Mouse (Mus musculus) CH12.LX (cell line): ENCODE results near the gene Zg16. TPM values are rescaled to one million over a fixed set of nuclear protein-coding genes. Genes with fewer than 3 reads are reported as not detected.

Experiments
- DNase-seq: peaks from one replicate; pipeline ENCODE4 v3.0.0-alpha.2; 2013; ENCODE audit errors: extremely low read depth
- H3K27ac ChIP-seq: 2 replicates; pipeline ENCODE4 v1.5.1; 2012; ENCODE audit warnings: low read depth, mild to moderate bottlenecking, control low read depth, moderate library complexity; ENCODE audit not compliant: insufficient read depth
- H3K27me3 ChIP-seq: replicated peaks from 2 replicates; pipeline ENCODE3; 2012; ENCODE audit warnings: inconsistent platforms
- H3K36me3 ChIP-seq, 2 experiments: replicated peaks in 1 of 2; 2 replicates each; pipeline versions ENCODE3 to v1.6.1; 2012; ENCODE audit warnings: inconsistent platforms in 1 of 2, low read length in 1 of 2, mild to moderate bottlenecking in 1 of 2, mixed read lengths in 1 of 2, moderate library complexity in 1 of 2; ENCODE audit not compliant: control insufficient read depth in 1 of 2, insufficient read depth in 1 of 2
- H3K4me1 ChIP-seq, 2 experiments: 2 replicates each; pipeline ENCODE4 v1.6.1; 2012; ENCODE audit warnings: inconsistent platforms in 1 of 2, moderate library complexity in 1 of 2; ENCODE audit not compliant: insufficient read depth in 2 of 2, control insufficient read depth in 1 of 2
- H3K4me2 ChIP-seq: 2 replicates; pipeline ENCODE4 v1.6.1; 2012; ENCODE audit warnings: low read depth, mild to moderate bottlenecking, control low read depth; ENCODE audit not compliant: poor library complexity, insufficient read depth, severe bottlenecking
- H3K4me3 ChIP-seq, 3 experiments: fragments of 150-350 bp in 1 of 3; sonication (generic) in 1 of 3; replicated peaks in 1 of 3; 2 replicates each; pipeline versions ENCODE3 to v1.5.1; 2011 to 2012; ENCODE audit warnings: low read depth in 2 of 3, low read length in 2 of 3, mild to moderate bottlenecking in 2 of 3, moderate library complexity in 2 of 3, control low read depth in 1 of 3, improper control_type of control experiment in 1 of 3, inconsistent platforms in 1 of 3, mixed read lengths in 1 of 3; ENCODE audit not compliant: poor library complexity in 1 of 3
- H3K79me2 ChIP-seq: replicated peaks from 2 replicates; pipeline ENCODE4 v1.6.1; 2012; ENCODE audit warnings: mild to moderate bottlenecking, moderate library complexity; ENCODE audit not compliant: control insufficient read depth, poor library complexity, insufficient read depth, severe bottlenecking; ENCODE audit errors: extremely low read depth
- H3K9ac ChIP-seq: 2 replicates; pipeline ENCODE4 v1.6.1; 2012; ENCODE audit warnings: low read depth, mild to moderate bottlenecking, control low read depth, moderate library complexity; ENCODE audit not compliant: insufficient read depth
- H3K9me3 ChIP-seq: replicated peaks from 2 replicates; pipeline ENCODE3; 2012; ENCODE audit warnings: low read length, inconsistent platforms, mixed read lengths
- BHLHE40 ChIP-seq: IDR thresholded peaks from 2 replicates; pipeline ENCODE4 v1.6.1; 2011; ENCODE audit warnings: mild to moderate bottlenecking, low read depth, low read length, improper control_type of control experiment
- CHD1 ChIP-seq: IDR thresholded peaks from 2 replicates; pipeline ENCODE4 v1.6.1; 2012; ENCODE audit warnings: low read depth, low read length, improper control_type of control experiment, inconsistent platforms
- CHD2 ChIP-seq: IDR thresholded peaks from 2 replicates; pipeline ENCODE4 v1.6.1; 2011; ENCODE audit warnings: low read length, improper control_type of control experiment
- CTCF ChIP-seq, 2 experiments: IDR thresholded peaks in 1 of 2; conservative IDR thresholded peaks in 1 of 2; 2 replicates each; pipeline ENCODE4 v1.5.1; 2011 to 2012; ENCODE audit warnings: low read depth in 2 of 2, low read length in 2 of 2, improper control_type of control experiment in 1 of 2, inconsistent platforms in 1 of 2, mild to moderate bottlenecking in 1 of 2, moderate library complexity in 1 of 2
- EP300 ChIP-seq: IDR thresholded peaks from 2 replicates; pipeline ENCODE4 v1.6.1; 2011; ENCODE audit warnings: low read length, improper control_type of control experiment
- ETS1 ChIP-seq: conservative IDR thresholded peaks from 2 replicates; pipeline ENCODE4 v1.6.1; 2012; ENCODE audit warnings: low read depth, mild to moderate bottlenecking, inconsistent platforms, low read length, improper control_type of control experiment, moderate library complexity
- GABPA ChIP-seq: IDR thresholded peaks from 2 replicates; pipeline ENCODE4 v1.6.1; 2012; ENCODE audit warnings: low read depth, low read length, improper control_type of control experiment, inconsistent platforms; ENCODE audit not compliant: insufficient replicate concordance
- IRF4 ChIP-seq: IDR thresholded peaks from 2 replicates; pipeline ENCODE4 v1.6.1; 2014; ENCODE audit warnings: low read depth, mild to moderate bottlenecking, inconsistent platforms, low read length, improper control_type of control experiment
- JUND ChIP-seq: conservative IDR thresholded peaks from 2 replicates; pipeline ENCODE4 v1.6.1; 2011; ENCODE audit warnings: low read depth, low read length, improper control_type of control experiment
- KAT2A ChIP-seq: IDR thresholded peaks from 2 replicates; pipeline ENCODE4 v1.6.1; 2012; ENCODE audit warnings: low read length, improper control_type of control experiment, inconsistent platforms; ENCODE audit not compliant: insufficient replicate concordance
- MAX ChIP-seq: IDR thresholded peaks from 2 replicates; pipeline ENCODE4 v1.6.1; 2011; ENCODE audit warnings: low read length, improper control_type of control experiment
- MAZ ChIP-seq: IDR thresholded peaks from 2 replicates; pipeline ENCODE4 v1.6.1; 2012; ENCODE audit warnings: low read depth, mild to moderate bottlenecking, inconsistent platforms, low read length, improper control_type of control experiment, moderate library complexity
- MEF2A ChIP-seq: IDR thresholded peaks from 2 replicates; pipeline ENCODE4 v1.6.1; 2014; ENCODE audit warnings: low read depth, mild to moderate bottlenecking, inconsistent platforms, low read length, improper control_type of control experiment, borderline replicate concordance
- MYC ChIP-seq: IDR thresholded peaks from 2 replicates; pipeline ENCODE4 v1.6.1; 2011; ENCODE audit warnings: low read depth, mild to moderate bottlenecking, improper control_type of control experiment, low read length
- SMC3 ChIP-seq: IDR thresholded peaks from 2 replicates; pipeline ENCODE4 v1.6.1; 2011; ENCODE audit warnings: low read depth, low read length, improper control_type of control experiment
- TBP ChIP-seq: conservative IDR thresholded peaks from 2 replicates; pipeline ENCODE4 v1.6.1; 2011; ENCODE audit warnings: low read depth, low read length, improper control_type of control experiment
- USF2 ChIP-seq: conservative IDR thresholded peaks from 2 replicates; pipeline ENCODE4 v1.6.1; 2011; ENCODE audit warnings: low read depth, low read length, improper control_type of control experiment
- ZMIZ1 ChIP-seq: IDR thresholded peaks from 2 replicates; pipeline ENCODE4 v1.6.1; 2012; ENCODE audit warnings: low read depth, mild to moderate bottlenecking, inconsistent platforms, low read length, improper control_type of control experiment
- ZNF384 ChIP-seq: IDR thresholded peaks from 2 replicates; pipeline ENCODE4 v1.6.1; 2012; ENCODE audit warnings: low read depth, low read length, improper control_type of control experiment, inconsistent platforms
- dilution Hi-C: fragments of 300-500 bp; cut with MboI; formaldehyde crosslinking; loops from 2 replicates; pipeline ENCODE4 v1.14.3; 2020; ENCODE audit warnings: low sequenced_read_pairs; ENCODE audit not compliant: extremely low pct_unique_long_range_greater_than_20kb, extremely low pct_ligation_motif_present
- in situ Hi-C: fragments of 300-500 bp; cut with MboI; formaldehyde crosslinking; loops from 3 replicates; pipeline ENCODE4 v1.14.3; 2019; ENCODE audit warnings: low sequenced_read_pairs, low pct_ligation_motif_present, low pct_unique_long_range_greater_than_20kb, mixed read lengths
- polyA plus RNA-seq: library from polyadenylated mRNA; unstranded; fragments of >175 nt; gene quantifications from 2 replicates; pipeline ENCODE4 v1.2.1, GENCODE M21; 2012; ENCODE audit warnings: low read depth; ENCODE audit not compliant: insufficient read length
- total RNA-seq, 2 experiments: library from RNA; depleted of rRNA; stranded (reverse); fragments of 300-350 nt in 1 of 2; fragments of >200 nt in 1 of 2; gene quantifications; 2 replicates each; pipeline ENCODE4 v1.2.3; 2012 to 2014

Zg16 gene
- total and polyA plus RNA-seq, 3 experiments, result not detected

DNA sequence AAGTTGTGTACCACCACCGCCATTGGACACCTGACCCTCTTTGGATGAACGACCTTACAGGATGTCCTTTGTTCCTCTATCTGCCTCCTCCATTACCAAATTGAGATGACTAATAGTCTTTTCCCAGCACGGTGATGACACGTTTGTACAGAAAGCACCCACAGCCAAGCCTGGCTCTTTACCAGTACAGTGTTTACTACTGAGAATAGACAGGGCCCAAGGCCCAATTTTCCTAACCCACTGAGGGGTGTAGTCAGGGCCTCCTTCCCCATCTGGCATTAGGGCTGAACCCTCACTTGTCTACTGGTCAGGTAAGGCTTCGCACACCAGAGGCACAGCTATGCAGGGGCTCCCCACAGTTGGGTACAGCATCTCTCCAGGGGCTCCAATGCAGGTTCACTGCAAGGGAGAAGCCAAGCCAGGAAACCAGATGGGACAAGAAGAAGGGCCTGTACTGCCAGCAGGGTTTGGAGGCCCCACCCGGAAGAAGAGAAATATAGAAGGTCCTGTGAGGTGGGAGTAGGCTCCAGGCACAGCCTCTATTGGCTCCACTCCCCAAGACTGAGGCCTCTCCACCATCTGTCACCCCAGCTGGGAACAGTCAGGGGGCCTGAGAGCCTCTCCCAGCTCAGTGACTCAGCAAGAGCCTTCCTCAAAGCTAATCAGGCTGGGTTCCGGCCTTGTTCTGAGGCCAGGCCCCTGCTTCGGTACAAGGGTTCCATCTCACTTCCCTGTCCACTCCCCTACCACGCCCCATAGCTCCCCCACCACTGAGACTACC lies 78.7 kb downstream of the Zg16 start (continued):
- TF ChIP-seq GABPA, result no peak
- TF ChIP-seq TBP, result 0 out of 2 replicates have a peak, but pooled peaks have one; percentile 8
- TF ChIP-seq CHD2, result 0 out of 2 replicates have a peak, but pooled peaks have one; percentile 22
- no peak for TF ChIP-seq CHD1
- no peak for TF ChIP-seq JUND
- TF ChIP-seq MEF2A, result peak; percentile 31; the same call in 1 of the 2 replicates
- no peak for TF ChIP-seq ZMIZ1
- no peak for TF ChIP-seq USF2
- TF ChIP-seq MAX, result peak; percentile 73; the same call in 1 of the 2 replicates
- no peak for TF ChIP-seq SMC3
- TF ChIP-seq BHLHE40, result peak; percentile 10; the same call in 1 of the 2 replicates
- TF ChIP-seq CTCF (conservative IDR thresholded peaks at IDR 0.05 in 1 of 2, IDR thresholded peaks at IDR 0.05 in 1 of 2; ENCODE audit: low read depth in 2 of 2, low read length in 2 of 2), result no peak
- TF ChIP-seq IRF4, result peak; percentile 26; the same call in 1 of the 2 replicates
- TF ChIP-seq KAT2A, result 0 out of 2 replicates have a peak, but pooled peaks have one; percentile 52
- no peak for TF ChIP-seq ZNF384
- TF ChIP-seq MYC, result no peak
- TF ChIP-seq MAZ, result no peak

GRCm38 (mm10) chr7:127007313-127008024 lies 79.7 kb downstream of the Zg16 start:
- H3K4me1 ChIP-seq, result peaks cover 22 to 79% of the 10 kb centered on the region in 2 experiments

More at GRCm38 (mm10) chr7:127007313-127008024, 79.7 kb downstream of the Zg16 start:
- TF ChIP-seq USF2 (no peak), SMC3 (no peak), IRF4 (peak; percentile 30; the same call in 1 of the 2 replicates), EP300 (no peak), ETS1 (no peak)
- TF ChIP-seq, all 38 proteins: peak for 1
- H3K9ac ChIP-seq, result 0 out of 2 replicates have a peak overlapping the region, but pooled peaks have one; percentile 53
- DNase-seq, result no peak
- H3K36me3 ChIP-seq, result peaks cover 0 to 23% of the 10 kb centered on the region in 2 experiments
- in situ Hi-C loops, result no loop called here
- no peak overlapping the region for H3K4me2 ChIP-seq
- dilution Hi-C loops, result no loop called here
- no peak overlapping the region; the same call in 1 of the 2 replicates for H3K27ac ChIP-seq
- H3K4me3 ChIP-seq, result peak overlapping the region in 1 of 3 experiments; percentile 33
- H3K79me2 ChIP-seq, result no peaks in the 10 kb centered on the region; the same call in 1 of the 2 replicates
- H3K27me3 ChIP-seq, result no peaks in the 10 kb centered on the region
- no peaks in the 10 kb centered on the region for H3K9me3 ChIP-seq
